Comparison of ENCODE assay signal across 8 mouse cellular contexts in genomic region chr5:91961370-91961769, GRCm38 (mm10). TPM values are rescaled to one million over a fixed set of nuclear protein-coding genes. Genes with fewer than 3 reads are reported as not detected.
DNase-seq lines count a peak whose midpoint lies in the region; ATAC-seq and TF ChIP-seq lines count a peak whose summit lies in the region.

No protein-coding gene starts in this region.

- peaks cover 10% of the 10 kb centered on the region for H3K36me3 ChIP-seq in embryonic facial prominence, embryonic 12.5 days
- peaks cover 7% of the 10 kb centered on the region; the same call in 1 of the 2 replicates for H3K36me3 ChIP-seq in hindbrain, postnatal 0 days (ENCODE audit: insufficient read depth, low read length)
- peaks cover 11% of the 10 kb centered on the region for H3K36me3 ChIP-seq in lung, embryonic 16.5 days (ENCODE audit: control insufficient read depth, insufficient read depth, low read length)
- H3K36me3 ChIP-seq in stomach, embryonic 14.5 days (ENCODE audit: control insufficient read depth, insufficient read depth, low read length) = peaks cover 11% of the 10 kb centered on the region

- H3K9ac ChIP-seq in embryonic facial prominence, embryonic 12.5 days = peak overlapping the region; percentile 73; the same call in 1 of the 2 replicates
- H3K9ac ChIP-seq in hindbrain, postnatal 0 days (replicated peaks; ENCODE audit: low read length) = peak overlapping the region; percentile 73; the same call in 1 of the 2 replicates
- peak overlapping the region; percentile 55 for H3K9ac ChIP-seq in lung, embryonic 16.5 days (ENCODE audit: low read length)
- no peak overlapping the region for H3K9ac ChIP-seq in stomach, embryonic 14.5 days (replicated peaks; ENCODE audit: low read depth, low read length)

- ATAC-seq in embryonic facial prominence, embryonic 12.5 days (ENCODE audit: insufficient number of reproducible peaks, insufficient read depth, low FRiP score, low TSS enrichment) = no peak
- no peak for ATAC-seq in hindbrain, postnatal 0 days
- no peak for ATAC-seq in lung, embryonic 16.5 days (ENCODE audit: low read depth)
- ATAC-seq in stomach, embryonic 14.5 days (ENCODE audit: insufficient number of reproducible peaks, insufficient read depth, low FRiP score, low read depth) = no peak

- peak overlapping the region; percentile 97 for H3K4me3 ChIP-seq in left cerebral cortex, adult 2 months
- H3K4me3 ChIP-seq in embryonic facial prominence, embryonic 12.5 days = peak overlapping the region; percentile 71
- H3K4me3 ChIP-seq in hindbrain, postnatal 0 days (ENCODE audit: low read length) = peak overlapping the region; percentile 55
- H3K4me3 ChIP-seq in lung, embryonic 16.5 days (ENCODE audit: low read length) = peak overlapping the region; percentile 88
- peak overlapping the region; percentile 68 for H3K4me3 ChIP-seq in stomach, embryonic 14.5 days (ENCODE audit: low read depth, low read length)

- no peak for DNase-seq in left cerebral cortex, adult 2 months (ENCODE audit: extremely low spot score in 1 of 2, low spot score in 2 of 2)
- no peak for DNase-seq in left cerebral cortex, postnatal 25 days (ENCODE audit: low spot score in 2 of 2)
- DNase-seq in hindbrain, postnatal 0 days (ENCODE audit: low spot score) = no peak
- no peak for DNase-seq in left cerebral cortex, postnatal 4 days
- no peak for DNase-seq in urinary bladder, postnatal 36 days (ENCODE audit: low spot score in 2 of 2)

- no peak overlapping the region for H3K27ac ChIP-seq in left cerebral cortex, adult 2 months
- H3K27ac ChIP-seq in embryonic facial prominence, embryonic 12.5 days = no peak overlapping the region
- no peak overlapping the region for H3K27ac ChIP-seq in hindbrain, postnatal 0 days
- H3K27ac ChIP-seq in lung, embryonic 16.5 days (ENCODE audit: low read length) = peak overlapping the region; percentile 43
- H3K27ac ChIP-seq in stomach, embryonic 14.5 days (ENCODE audit: low read length) = peak overlapping the region; percentile 97; the same call in 1 of the 2 replicates

- intact Hi-C loops in left cerebral cortex, adult 2 months (cut with DNase I) = loop anchor here (5.0 kb wide), 3 partner anchors 81 to 176 kb away; partner anchors contain the start of genes Cdkl2 and Uso1
- intact Hi-C loops in left cerebral cortex, postnatal 25 days (cut with DNase I) = loop anchor here (5.0 to 10.0 kb wide), 3 partner anchors 153 to 444 kb away; partner anchors contain the start of genes Parm1 and Uso1
- intact Hi-C loops in left cerebral cortex, postnatal 4 days (cut with DNase I) = no loop called here

- no peaks in the 10 kb centered on the region for H3K27me3 ChIP-seq in embryonic facial prominence, embryonic 12.5 days
- H3K27me3 ChIP-seq in hindbrain, postnatal 0 days (ENCODE audit: insufficient read depth, low read length) = no peaks in the 10 kb centered on the region
- no peaks in the 10 kb centered on the region for H3K27me3 ChIP-seq in lung, embryonic 16.5 days (ENCODE audit: control insufficient read depth, insufficient read depth, low read depth, low read length)
- H3K27me3 ChIP-seq in stomach, embryonic 14.5 days (ENCODE audit: control insufficient read depth, insufficient read depth, low read length) = no peaks in the 10 kb centered on the region

- TF ChIP-seq CTCF in left cerebral cortex, adult 2 months (IDR thresholded peaks at IDR 0.05) = no peak
- TF ChIP-seq CTCF in hindbrain, postnatal 0 days (IDR thresholded peaks at IDR 0.05; ENCODE audit: low read depth) = no peak

- 87% methylated on average over 1 of the region's 1 CpGs for WGBS in embryonic facial prominence, embryonic 12.5 days
- 90% methylated on average over 1 of the region's 1 CpGs for WGBS in hindbrain, postnatal 0 days
- 75% methylated on average over 1 of the region's 1 CpGs for WGBS in lung, embryonic 16.5 days
- WGBS in stomach, embryonic 14.5 days = 91% methylated on average over 1 of the region's 1 CpGs

- H3K4me2 ChIP-seq in embryonic facial prominence, embryonic 12.5 days (replicated peaks) = peak overlapping the region; percentile 60
- H3K4me2 ChIP-seq in hindbrain, postnatal 0 days (ENCODE audit: low read depth, low read length) = peak overlapping the region; percentile 59
- peak overlapping the region; percentile 78 for H3K4me2 ChIP-seq in lung, embryonic 16.5 days (ENCODE audit: low read depth, low read length)
- peak overlapping the region; percentile 52 for H3K4me2 ChIP-seq in stomach, embryonic 14.5 days (replicated peaks; ENCODE audit: low read depth, low read length)

- H3K9me3 ChIP-seq in embryonic facial prominence, embryonic 12.5 days = no peaks in the 10 kb centered on the region
- no peaks in the 10 kb centered on the region for H3K9me3 ChIP-seq in hindbrain, postnatal 0 days (ENCODE audit: low read length)
- H3K9me3 ChIP-seq in lung, embryonic 16.5 days (ENCODE audit: control insufficient read depth, low read length) = no peaks in the 10 kb centered on the region
- H3K9me3 ChIP-seq in stomach, embryonic 14.5 days (ENCODE audit: control insufficient read depth, low read depth, low read length) = no peaks in the 10 kb centered on the region

- peaks cover 14% of the 10 kb centered on the region for H3K4me1 ChIP-seq in embryonic facial prominence, embryonic 12.5 days
- peaks cover 13% of the 10 kb centered on the region for H3K4me1 ChIP-seq in hindbrain, postnatal 0 days (ENCODE audit: insufficient read depth, low read length)
- peaks cover 15% of the 10 kb centered on the region for H3K4me1 ChIP-seq in lung, embryonic 16.5 days (replicated peaks; ENCODE audit: control insufficient read depth, insufficient read depth, low read length)
- H3K4me1 ChIP-seq in stomach, embryonic 14.5 days (ENCODE audit: control insufficient read depth, insufficient read depth, low read length) = peaks cover 20% of the 10 kb centered on the region

RNA-seq across cellular contexts. Expression of gene Rchy1, which starts 1.5 kb away (rescaled TPM):
- 10 to 100 TPM; 37.3 to 38.1 TPM for total RNA-seq in left cerebral cortex, adult 2 months (2021)
- 10 to 100 TPM; 37.4 to 37.7 TPM for total RNA-seq in left cerebral cortex, postnatal 25 days (2021)
- polyA plus RNA-seq in embryonic facial prominence, embryonic 12.5 days (2016; fragmentation: Nextera tagmentation; extraction: Ambion mirVana) = 76.8 and 78.0 TPM in 2 replicates
- total RNA-seq in hindbrain, postnatal 0 days (2014; rRNA removed) = 23.2 and 35.6 TPM in 2 replicates
- 76.6 and 81.2 TPM in 2 replicates for polyA plus RNA-seq in hindbrain, postnatal 0 days (2015; fragmentation: Nextera tagmentation; extraction: Ambion mirVana)
- 62.9 and 69.1 TPM in 2 replicates for polyA plus RNA-seq in lung, embryonic 16.5 days (2015; fragmentation: Nextera tagmentation; extraction: Ambion mirVana)
- 68.1 and 68.3 TPM in 2 replicates for polyA plus RNA-seq in stomach, embryonic 14.5 days (2014; fragmentation: Nextera tagmentation; extraction: Ambion mirVana)
- total RNA-seq in left cerebral cortex, postnatal 4 days (2021) = 10 to 100 TPM; 43.8 to 47.8 TPM

RNA-seq across cellular contexts. Expression of gene Odaph, which starts 25.9 kb away (rescaled TPM):
- total RNA-seq in left cerebral cortex, adult 2 months (2021) = not detected
- not detected for total RNA-seq in left cerebral cortex, postnatal 25 days (2021)
- polyA plus RNA-seq in embryonic facial prominence, embryonic 12.5 days (2016; fragmentation: Nextera tagmentation; extraction: Ambion mirVana) = not detected in 2 replicates
- 1.2 TPM in 1 of 2 replicates, not detected in the other for total RNA-seq in hindbrain, postnatal 0 days (2014; rRNA removed)
- polyA plus RNA-seq in hindbrain, postnatal 0 days (2015; fragmentation: Nextera tagmentation; extraction: Ambion mirVana) = 0.66 and 1.1 TPM in 2 replicates
- polyA plus RNA-seq in lung, embryonic 16.5 days (2015; fragmentation: Nextera tagmentation; extraction: Ambion mirVana) = not detected in 2 replicates
- not detected in 2 replicates for polyA plus RNA-seq in stomach, embryonic 14.5 days (2014; fragmentation: Nextera tagmentation; extraction: Ambion mirVana)
- not detected for total RNA-seq in left cerebral cortex, postnatal 4 days (2021)

Comparison
In these comparisons a context has a peak if more than half of its experiments do, and no peak if none do; other contexts are left out.
1. H3K27ac ChIP-seq: peak in lung, embryonic 16.5 days (single experiment) and stomach, embryonic 14.5 days (single experiment); none in left cerebral cortex, adult 2 months (single experiment), embryonic facial prominence, embryonic 12.5 days (single experiment) and hindbrain, postnatal 0 days (single experiment).
2. Peak in every context shown above with its lines, with median percentiles within 50 percentile points of each other: H3K4me3 ChIP-seq and H3K4me2 ChIP-seq.